Mouse (Mus musculus): Measurements from ENCODE around the gene Zfp931. TPM values are rescaled to one million over a fixed set of nuclear protein-coding genes. Genes with fewer than 3 reads are reported as not detected.
"Not testable (repeated sequence)": the region's sequence is repeated elsewhere in the genome, so short reads cannot be mapped to it uniquely, and the experiment has no call there.

Gene Zfp931
- total RNA-seq (2021) = 10 to 100 TPM; 10.8 to 12.4 TPM
- long read RNA-seq, experiment 1, transcript Zfp931-201 (3 exons, 1,372 nt) = major isoform, 11 of 13 reads
- long read RNA-seq, experiment 1, partial matches to known transcripts = 0 of 13 reads
- long read RNA-seq, experiment 1, other reads (novel, unspliced or antisense) = 2 of 13 reads
- long read RNA-seq, experiment 2, transcript Zfp931-201 (3 exons, 1,372 nt) = major isoform, 11 of 16 reads
- long read RNA-seq, experiment 2, partial matches to known transcripts = 0 of 16 reads
- long read RNA-seq, experiment 2, other reads (novel, unspliced or antisense) = 3 of 16 reads

- DNase-seq; intact Hi-C loops (cut with DNase I): not testable (repeated sequence)
Observed at GRCm38 (mm10) chr2:178078166-178078717, at the start of gene Zfp931. Zfp931 (minus strand) TSS chr2:178078476.

- no peak for DNase-seq
- intact Hi-C loops (cut with DNase I) = no loop called here
Observed at GRCm38 (mm10) chr2:178126041-178126820, 48.0 kb upstream of the Zfp931 start.

GRCm38 (mm10) chr2:178125427-178125826 is 47.2 kb upstream of the Zfp931 start:
- intact Hi-C loops (cut with DNase I) = no loop called here

GRCm38 (mm10) chr2:178123466-178123865 is 45.2 kb upstream of the Zfp931 start:
- intact Hi-C loops (cut with DNase I) = no loop called here

More at GRCm38 (mm10) chr2:178125427-178125826, 47.2 kb upstream of the Zfp931 start:
- DNase-seq = no peak

GRCm38 (mm10) chr2:178121946-178122665 is 43.8 kb upstream of the Zfp931 start:
- no peak for DNase-seq
- intact Hi-C loops (cut with DNase I) = no loop called here

More at GRCm38 (mm10) chr2:178123466-178123865, 45.2 kb upstream of the Zfp931 start:
- DNase-seq = no peak

DNA sequence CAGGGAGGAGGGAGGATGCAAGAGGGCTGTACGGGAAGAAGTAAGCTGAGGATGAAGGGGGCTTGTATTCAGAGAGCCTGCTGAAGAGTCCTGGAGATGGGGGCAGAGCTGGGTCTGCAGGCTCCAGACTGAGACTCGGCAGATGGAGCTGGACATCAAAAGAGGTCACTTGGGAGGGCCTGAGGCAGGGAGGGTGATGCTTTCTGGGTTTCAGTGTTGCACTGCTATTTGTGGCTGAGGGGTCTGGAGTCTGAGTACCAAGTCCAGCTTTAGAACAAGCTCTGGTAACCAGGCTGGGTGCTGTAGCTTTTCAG is 43.1 kb upstream of the Zfp931 start:
- intact Hi-C loops (cut with DNase I) = no loop called here
- no peak for DNase-seq

DNA sequence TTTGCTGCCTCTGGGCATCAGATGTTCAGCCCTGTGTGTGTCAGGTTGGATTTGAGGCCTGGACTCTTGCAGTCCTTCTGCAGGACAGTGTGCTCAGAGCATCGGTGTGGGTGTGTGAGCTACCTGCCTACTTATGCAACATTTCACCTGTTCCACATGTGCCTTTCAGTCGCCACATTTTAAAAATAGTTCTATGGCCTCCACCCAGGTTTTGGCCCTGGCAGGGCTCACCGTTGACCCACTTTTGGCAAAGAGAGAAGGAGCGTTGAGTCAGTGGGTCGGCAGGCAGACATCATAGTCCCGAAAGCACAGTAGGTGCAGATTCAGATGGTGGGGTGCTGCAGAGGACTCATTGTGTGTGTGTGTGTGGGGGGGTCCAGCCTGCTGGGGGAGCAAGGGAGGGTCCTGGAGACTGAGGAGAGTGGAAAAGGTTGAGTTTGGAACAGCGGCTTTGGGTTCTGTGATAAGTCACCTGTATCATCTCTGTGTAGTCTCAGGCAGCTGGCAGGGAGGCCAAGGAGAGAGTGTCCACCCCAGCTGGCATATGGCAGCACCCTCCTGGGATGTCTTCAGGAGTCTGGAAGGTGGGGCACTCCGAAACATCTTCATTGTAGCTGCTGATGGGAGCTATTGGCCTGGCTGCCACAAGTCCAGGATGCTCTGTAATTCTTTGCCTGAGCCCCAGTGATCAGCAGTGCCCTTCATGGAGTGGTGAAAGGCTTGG is 42.5 kb upstream of the Zfp931 start:
- intact Hi-C loops (cut with DNase I) = no loop called here
- DNase-seq = no peak

DNA sequence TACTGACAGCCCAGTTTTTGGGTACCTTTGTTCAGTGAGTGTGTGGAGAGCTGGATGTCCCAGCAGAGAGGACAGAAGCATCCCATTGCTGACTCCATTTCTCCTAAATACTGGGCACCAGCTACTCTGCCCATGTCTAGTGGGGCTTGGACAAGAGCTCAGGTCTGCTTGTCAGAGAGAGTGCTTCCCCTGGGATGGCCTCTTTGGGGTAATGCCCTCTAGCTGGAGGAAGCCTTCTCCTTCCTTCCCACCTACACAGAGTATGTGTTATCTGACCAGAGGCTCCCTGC is 42.0 kb upstream of the Zfp931 start:
- intact Hi-C loops (cut with DNase I) = no loop called here
- DNase-seq = no peak

DNA sequence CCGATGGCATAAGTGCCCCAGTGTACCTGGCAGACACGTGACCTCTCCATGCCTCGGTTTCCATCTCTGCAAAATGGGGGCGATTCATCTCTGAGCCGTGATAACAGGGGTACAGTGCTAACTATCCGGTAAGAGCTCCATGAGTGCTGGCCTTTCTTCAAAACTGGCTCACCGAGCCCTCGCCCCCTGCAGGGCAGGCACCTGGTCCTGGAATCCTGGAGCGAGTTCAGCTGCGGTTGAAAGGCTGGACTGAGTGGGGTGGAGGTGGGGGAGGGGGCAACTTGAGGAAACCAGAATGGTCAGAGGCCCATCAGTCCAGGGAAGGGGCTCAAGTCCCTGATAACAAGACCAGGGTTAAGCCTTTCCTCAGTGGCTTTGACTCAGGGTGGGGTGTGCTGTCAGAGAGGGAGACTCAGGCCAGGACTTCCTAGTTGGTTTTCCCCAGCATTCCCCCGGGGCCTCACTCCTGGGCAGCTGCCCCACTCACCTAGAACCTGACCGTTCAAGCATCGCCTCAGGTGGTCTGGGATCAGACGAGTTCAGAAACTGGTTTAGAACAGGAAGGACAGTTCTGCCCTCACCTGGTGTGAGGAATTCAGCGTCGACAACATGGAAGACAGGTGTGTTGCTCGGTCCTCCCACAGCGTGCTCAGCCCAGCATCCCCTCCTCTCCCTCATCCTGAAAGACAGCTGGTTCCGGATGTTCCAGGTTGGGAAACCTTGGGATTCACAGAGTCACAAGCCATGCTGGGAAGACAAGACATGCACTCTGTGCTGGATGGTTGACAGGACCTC is 41.5 kb upstream of the Zfp931 start:
- intact Hi-C loops (cut with DNase I) = no loop called here
- no peak for DNase-seq

DNA sequence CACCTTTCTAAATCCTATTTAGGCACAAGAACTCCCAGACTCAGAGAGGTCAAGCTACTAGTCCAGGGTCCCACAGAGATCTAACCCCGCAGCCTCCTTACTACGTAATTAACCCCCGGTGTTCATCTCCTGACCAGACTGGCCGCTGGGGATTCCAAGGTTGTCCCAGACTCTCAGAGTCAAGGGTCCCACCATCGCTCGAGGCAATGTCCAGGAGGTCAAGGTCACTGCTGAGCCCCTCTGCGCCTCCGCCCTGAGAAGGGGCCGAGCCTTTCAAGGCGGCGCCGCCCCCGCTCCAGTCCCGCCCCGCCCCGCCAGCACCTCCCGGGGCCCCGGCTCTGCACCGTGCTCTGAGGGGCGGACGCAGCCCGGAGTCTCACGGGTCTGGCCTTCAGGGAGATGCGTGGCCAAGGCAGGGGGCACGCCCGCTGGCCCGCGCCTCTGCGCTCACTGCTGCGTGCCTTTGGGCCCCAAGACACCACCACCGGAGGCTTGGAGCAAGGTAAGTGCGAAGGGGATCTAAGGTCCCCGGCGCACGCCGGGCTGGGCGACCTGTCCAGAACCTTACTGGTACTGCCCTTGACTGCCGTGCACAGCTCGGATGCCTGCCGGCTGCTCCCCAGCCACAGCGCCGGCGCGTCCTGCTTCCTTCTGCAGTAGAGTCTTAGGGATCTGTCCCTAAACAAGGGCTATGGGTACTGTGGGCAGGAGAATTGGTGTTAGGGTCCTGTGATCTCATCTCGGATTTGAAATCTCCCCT is 40.7 kb upstream of the Zfp931 start, which contains the start of gene Phactr3:
TSS of gene Phactr3 (plus strand) at position 175 of the 760 bp plus-strand sequence.
- intact Hi-C loops (cut with DNase I) = no loop called here

DNA sequence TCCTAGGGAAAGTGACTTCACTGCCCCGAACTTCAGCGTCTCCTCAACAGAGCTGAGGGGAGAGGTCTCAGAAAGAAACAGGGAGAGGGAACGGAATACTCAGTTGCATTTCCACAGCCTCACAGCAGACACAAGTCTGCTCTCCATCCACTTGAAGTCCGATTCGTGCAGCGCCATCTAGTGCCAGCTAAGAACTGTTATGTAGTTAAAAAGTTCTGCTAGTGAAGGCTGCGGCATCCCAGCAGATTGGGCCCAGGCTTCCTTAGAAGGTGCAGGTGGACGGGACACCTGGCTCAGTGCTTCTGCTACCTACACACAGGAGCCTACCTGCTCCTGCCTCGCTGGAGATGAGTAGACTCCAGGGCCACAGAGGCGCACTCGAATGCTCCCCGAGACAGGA is 39.7 kb upstream of the Zfp931 start:
- peak; percentile 37 to 53 for DNase-seq
- intact Hi-C loops (cut with DNase I) = no loop called here

More for the DNA sequence above, 40.7 kb upstream of the Zfp931 start, which contains the start of gene Phactr3:
- no peak for DNase-seq

DNA sequence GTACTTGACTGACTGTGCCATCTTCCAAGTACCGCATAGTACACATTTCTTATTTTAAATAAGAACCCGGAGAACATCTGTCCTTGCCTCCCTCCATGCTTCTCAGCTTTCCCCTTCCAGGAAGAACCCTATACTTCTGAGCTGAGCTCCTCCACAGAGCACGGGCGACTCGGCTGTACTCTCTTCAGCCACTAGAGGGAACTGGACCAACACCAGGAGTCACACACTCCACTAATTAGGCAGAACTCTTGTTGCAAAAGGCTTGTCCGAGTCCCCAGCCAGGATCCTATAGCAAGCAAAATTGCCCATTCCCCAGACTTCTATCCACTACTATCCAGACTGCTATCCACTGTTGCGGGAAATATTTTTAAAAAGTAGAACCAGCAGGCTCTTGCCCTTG is 23.7 kb upstream of the Zfp931 start:
- intact Hi-C loops (cut with DNase I) = no loop called here
- DNase-seq = peak; percentile 22 to 64

DNA sequence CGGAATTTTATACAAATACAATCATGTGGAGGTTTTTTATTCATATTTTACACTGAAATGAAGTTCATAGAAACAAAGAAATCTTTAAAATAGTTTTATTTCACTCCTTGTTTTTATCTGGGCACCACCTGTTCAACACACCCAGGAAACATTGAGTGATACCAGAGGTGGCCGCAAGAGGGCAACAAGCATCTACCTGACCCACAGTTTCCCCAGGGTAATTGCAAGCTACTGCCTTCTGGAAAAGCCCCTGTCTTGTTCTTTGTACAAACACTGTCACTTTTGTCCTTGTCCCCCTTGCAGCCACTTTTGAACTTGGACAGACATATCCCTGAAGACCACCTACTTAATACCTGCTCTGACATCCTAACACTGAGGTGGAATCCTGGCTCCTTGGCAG is 19.7 kb upstream of the Zfp931 start:
- intact Hi-C loops (cut with DNase I) = loop anchor here (2.0 kb wide), 1 partner anchor 241 kb away; no protein-coding TSS in a partner anchor
- peak; percentile 26 to 48 for DNase-seq

DNA sequence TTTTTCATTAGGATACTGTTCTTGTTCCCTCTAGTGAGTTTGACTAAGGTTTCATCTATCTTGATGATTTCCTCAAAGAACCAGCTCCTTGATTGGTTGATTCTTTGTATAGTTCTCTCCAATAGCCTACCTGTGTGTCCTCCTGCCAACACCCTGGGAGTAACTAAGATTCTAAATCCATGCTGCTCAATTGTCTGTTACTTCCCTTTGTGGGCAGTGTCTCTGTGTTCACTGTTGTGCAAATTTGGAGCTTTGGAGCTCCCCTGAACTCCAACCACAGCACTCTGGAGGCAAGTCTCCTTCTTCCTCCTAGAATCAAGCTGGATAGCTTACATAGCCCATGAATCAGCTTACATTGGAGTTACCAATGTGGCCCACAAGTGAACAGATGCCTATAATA is 11.3 kb upstream of the Zfp931 start:
- no peak for DNase-seq
- intact Hi-C loops (cut with DNase I) = no loop called here

DNA sequence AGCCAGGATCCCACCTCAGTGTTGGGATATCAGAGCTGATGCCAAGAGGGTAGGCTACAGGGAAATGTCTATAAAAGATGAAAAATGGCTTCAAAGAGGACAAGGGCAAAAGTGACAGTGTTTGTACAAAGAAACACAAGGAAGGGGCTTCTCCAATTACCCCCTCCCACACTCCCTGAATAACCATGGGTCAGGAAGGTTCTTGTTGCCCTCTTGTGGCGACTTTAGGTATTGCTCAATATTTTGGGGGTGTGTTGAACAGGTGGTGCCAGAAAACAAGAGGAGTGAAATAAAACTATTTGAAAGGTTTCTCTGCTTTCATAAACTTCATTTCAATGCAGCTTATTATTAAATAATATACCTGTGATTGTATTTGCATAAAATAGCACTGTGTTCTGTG is 20.1 kb downstream of the Zfp931 start:
- peak; percentile 53 to 84 for DNase-seq
- intact Hi-C loops (cut with DNase I) = no loop called here

DNA sequence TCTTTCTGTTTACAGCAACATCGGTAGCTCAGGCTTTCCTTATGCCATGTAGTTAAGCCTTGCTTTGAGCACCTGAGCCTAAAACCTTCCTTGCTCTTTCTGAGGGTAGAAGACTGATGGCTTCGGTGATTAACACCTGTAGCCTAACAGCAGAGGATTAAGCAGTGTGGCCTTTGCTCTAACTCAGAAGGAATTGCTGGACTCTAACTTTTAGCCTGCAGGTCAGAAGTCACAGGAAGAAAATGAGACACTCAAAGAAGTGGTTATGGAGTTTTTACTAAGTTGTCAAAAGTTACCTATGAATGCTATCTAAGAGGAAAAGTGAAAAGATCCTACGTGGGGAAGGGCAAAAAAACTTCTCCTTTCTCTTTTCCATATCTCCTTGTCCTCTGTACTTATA is 50.7 kb downstream of the Zfp931 start:
- DNase-seq; intact Hi-C loops (cut with DNase I): not testable (repeated sequence)

DNA sequence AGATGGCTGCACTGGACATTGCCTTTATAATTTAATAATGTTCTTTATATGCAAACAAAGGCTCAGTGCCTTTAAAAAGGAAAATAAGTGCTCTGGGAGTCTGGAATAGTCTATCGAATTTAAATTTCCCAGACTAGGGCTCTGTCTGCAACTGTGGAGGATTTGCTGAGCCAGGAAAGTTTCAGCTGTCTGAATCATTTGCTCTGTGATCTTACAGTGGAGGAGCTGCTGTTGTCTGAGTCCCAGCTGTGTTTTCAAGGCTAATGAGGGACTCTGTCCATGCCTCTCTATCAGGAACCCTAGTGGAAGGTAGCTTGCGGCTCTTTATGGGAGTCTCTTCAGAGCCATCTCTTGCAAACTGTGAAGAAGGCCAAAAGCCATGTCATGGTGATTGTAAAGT is 54.4 kb downstream of the Zfp931 start:
- intact Hi-C loops (cut with DNase I) = not testable (repeated sequence)
- peak in 1 of 2 experiments; percentile 3 for DNase-seq

DNA sequence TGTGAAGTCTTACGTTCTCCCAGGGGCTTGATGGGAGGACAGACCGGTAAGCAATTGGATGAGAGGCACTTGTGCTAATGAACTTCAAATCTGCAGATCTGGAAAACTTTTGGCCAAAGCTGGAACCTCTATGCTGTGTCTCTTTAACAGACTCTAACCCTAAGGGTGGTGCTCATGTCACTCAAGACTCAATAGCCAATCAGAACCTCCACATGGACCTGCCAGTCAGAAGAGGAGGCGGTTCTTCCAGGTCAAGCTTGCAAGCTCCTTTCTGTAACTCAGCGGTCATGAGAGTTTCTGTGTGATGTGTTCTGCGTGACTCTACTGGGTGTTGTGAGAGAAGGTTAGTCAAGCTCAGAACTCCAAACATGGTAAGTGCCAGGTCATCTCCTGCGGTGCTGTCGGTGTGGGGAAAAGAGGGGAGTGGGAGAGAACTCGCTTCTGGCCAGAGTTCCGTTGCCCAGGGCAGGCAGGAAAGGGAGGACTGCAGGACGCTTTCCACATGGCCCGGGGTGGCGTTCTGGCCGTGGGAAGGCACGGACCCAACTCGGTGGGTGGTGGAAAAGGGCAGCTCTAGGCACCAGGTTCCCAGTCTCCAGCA is 55.2 kb downstream of the Zfp931 start, which contains the start of gene Zfp971:
TSS of gene Zfp971 (plus strand) at position 274 of the 601 bp plus-strand sequence.
- intact Hi-C loops (cut with DNase I) = not testable (repeated sequence)
- peak; percentile 30 to 44 for DNase-seq

Data from heart, postnatal 14 days (tissue).